Mouse (Mus musculus): Measurements from ENCODE around the gene Polr2i.
"Not testable (repeated sequence)": the region's sequence is repeated elsewhere in the genome, so short reads cannot be mapped to it uniquely, and the experiment has no call there.

The Polr2i gene

DNA sequence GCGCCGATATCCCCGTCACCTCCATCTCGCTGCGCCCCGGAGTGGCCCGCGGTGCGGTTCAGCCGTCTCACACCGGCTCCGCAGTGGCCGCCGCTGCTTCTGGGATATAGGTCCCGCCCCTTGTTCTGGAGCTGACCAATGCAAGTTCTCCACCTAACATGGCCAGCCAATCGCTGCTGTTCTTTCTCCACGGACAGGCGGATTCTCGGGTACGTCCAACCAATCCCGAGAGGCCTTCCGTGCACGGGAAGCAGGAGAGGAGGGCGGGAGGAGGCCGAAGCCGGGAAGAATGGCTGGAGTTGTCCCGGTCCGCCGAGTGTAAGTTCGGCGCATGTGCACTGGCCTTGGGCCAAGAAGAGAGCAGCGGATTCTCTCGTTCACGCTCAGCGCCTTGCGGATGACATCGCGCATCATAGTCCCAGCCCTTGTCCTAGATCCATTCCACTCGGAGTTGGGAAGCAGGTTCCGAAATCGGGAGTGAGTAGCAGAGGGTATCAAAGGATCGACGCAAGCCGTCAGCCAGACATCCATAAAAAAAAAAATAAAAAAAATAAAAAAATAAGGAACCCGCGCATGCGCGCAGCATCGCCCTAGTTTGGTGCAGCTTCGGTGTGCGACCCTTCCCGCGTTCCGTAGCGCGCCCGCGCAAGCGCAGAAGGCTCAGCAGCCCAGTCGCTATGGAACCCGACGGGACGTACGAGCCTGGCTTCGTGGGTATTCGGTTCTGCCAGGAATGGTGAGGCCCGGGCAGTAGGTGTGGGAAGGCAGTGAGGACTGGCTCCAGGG is at the start of gene Polr2i, which contains the start of gene Tbcb:
Gene Polr2i, plus strand, starts transcription at position 280 of the 786 bp plus-strand sequence.
Gene Tbcb, minus strand, starts transcription at position 604 of the 786 bp plus-strand sequence.
- peak; percentile 97 for DNase-seq (ENCODE audit: low read depth, low spot score)

DNA sequence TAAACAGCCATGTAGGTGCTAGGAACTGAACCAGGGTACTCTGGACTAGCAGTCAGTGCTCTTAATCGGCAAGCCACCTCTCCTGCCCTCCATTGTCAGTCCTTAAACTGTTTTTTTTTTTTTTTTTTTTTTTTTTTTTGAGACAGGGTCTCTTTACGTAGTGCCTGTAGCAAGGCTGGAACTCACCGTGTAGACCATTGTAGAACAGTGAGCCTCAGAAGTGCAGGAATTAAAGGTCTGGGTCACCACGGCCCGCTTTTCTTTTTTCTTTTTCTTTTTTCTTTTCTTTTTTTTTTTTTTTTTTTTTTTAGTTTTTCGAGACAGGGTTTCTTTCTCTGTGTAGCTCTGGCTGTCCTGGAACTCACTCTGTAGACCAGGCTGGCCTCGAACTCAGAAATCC is 48.6 kb upstream of the Polr2i start:
- not testable (repeated sequence) for DNase-seq (ENCODE audit: low read depth, low spot score)

GRCm38 (mm10) chr7:30183879-30184289 is 47.9 kb upstream of the Polr2i start, which contains the start of gene Cox7a1:
Gene Cox7a1 (plus strand): TSS chr7:30184144.
- no peak for DNase-seq (ENCODE audit: low read depth, low spot score)

DNA sequence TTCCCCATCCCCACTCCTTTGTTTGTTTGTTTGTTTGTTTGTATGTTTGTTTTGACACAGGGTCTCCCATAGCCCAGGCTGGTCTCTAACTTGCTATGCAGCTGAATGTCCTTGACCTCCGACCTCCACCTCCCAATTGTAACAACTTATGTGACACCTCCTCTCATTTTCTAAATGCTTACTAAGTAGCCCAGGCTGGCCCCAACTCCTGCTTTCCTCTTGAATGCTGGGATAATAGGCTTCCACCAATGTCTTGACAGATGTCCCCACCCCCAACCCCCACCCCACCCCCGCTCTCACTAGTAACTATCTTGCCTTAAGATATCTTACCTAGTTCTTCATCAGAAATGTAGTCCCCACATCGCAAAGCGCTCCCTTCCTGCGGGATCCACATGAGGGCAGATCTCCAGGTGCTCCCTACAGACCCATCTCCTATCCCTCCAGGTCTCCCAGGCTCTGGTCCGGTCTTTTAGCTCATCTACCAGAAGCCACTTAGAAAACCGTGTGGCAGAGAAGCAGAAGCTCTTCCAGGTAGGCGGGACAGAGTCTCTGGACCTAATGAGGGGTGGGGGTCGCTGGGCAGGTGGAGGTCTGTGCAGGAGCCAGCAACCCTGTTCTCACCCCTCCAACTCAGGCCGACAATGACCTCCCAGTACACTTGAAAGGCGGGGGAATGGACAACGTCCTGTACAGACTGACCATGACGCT is 47.0 kb upstream of the Polr2i start:
- no peak for DNase-seq (ENCODE audit: low read depth, low spot score)

DNA sequence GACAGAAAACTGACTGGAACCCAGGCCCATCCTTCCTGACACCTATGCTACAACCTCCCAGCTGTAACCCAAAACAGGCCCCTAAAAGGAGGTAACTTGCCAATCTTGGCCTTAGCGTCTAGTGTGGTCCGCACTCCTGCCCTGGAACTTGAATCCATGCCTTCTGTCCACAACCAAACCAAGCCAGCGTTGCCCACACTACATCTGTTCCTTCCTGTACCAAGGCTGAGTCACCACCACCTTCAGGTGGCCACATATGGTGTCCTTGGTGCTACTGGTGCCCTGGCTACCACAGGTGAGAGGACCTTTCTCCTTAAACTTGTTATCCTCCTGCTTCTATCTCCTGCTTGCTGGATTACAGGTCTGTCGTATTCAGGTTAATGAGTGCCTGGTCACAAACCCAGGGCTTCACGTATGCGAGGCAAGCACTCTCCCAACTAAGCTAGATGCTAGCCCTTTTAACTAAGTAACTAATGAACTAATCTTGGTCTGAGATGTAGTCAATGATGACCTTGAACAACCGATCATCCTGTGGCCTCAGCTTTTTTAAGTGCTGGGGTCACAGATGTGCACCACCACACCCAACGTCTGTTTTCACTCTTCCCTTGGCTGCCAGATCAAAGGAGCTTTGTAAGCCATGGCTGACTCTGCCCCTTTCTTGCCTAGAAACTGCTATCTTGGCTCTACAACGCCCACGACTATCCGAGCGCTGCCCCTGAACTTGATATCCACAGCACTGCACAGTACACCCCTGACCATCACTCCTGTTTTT is 43.2 kb upstream of the Polr2i start:
- DNase-seq (ENCODE audit: low read depth, low spot score): no peak

- DNase-seq (ENCODE audit: low read depth, low spot score): no peak
These were observed 42.6 kb upstream of the Polr2i start for GRCm38 (mm10) chr7:30189116-30189491.

GRCm38 (mm10) chr7:30192088-30192487 is 39.7 kb upstream of the Polr2i start:
- DNase-seq (ENCODE audit: low read depth, low spot score): no peak

- no peak for DNase-seq (ENCODE audit: low read depth, low spot score)
These were observed 38.7 kb upstream of the Polr2i start for GRCm38 (mm10) chr7:30193013-30193412.

DNA sequence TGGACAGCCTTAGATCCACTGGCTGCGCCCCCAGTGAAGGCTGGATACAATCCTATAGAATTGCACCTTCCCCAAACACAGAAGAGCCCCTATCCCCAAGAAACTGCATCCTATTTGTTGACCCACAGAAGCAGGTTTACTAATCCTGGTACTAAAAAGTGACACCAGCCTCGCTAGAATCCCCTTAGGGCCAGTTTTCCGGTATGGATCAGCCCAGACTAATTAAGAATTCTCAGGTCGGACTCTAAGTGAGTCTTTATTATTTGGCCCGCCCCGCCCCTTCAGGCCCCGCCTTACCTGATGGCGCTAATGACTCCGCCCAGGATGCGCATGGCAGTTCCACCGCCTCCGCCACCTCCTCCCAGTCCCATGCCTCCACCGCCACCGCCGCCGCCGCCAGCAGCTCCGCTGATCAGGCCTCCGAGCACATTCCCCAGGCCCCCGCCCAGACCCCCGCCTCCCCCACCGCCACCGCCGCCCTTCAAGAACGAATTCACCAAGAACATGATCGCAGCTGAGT is 38.1 kb upstream of the Polr2i start:
- DNase-seq (ENCODE audit: low read depth, low spot score): peak; percentile 61

DNA sequence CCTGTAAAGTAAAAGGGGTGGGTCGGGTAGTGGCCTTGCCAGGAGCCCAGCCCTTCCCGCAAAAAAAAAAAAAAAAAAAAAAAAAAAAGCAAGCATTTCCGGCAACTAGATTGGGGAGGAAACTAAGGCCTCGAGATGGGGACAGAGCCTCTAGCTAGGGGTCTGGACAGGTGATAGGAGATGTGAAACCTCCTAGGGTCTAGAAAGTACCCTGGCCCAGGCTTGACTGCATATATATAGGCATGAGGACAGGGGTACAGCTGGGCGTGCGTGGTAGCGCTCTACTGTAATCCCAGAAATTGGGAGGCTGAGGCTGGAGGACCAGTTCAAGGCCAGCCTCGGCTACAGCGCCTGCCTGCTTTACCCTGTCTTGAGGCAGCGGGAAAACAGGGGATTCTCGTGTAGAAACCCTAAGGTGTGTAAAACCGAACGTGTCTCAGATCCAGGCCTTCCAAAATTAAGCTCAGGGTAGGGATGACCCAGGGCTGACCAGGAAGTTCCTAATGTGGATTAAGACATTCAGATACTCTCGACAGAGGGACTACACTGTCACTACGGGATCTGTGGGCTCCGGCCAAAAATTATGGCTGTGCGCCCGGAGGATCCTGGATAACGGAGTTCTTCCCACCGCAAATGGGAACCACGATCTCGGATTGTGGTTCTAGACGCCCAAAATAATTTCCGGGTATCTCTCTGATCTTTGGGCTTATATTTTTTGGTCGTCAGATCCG is 37.5 kb upstream of the Polr2i start:
- DNase-seq (ENCODE audit: low read depth, low spot score): no peak

- DNase-seq (ENCODE audit: low read depth, low spot score): peak; percentile 91
These were observed 36.9 kb upstream of the Polr2i start for GRCm38 (mm10) chr7:30194884-30195283.

- DNase-seq (ENCODE audit: low read depth, low spot score): no peak
These were observed 36.3 kb upstream of the Polr2i start for GRCm38 (mm10) chr7:30195461-30195860.

DNA sequence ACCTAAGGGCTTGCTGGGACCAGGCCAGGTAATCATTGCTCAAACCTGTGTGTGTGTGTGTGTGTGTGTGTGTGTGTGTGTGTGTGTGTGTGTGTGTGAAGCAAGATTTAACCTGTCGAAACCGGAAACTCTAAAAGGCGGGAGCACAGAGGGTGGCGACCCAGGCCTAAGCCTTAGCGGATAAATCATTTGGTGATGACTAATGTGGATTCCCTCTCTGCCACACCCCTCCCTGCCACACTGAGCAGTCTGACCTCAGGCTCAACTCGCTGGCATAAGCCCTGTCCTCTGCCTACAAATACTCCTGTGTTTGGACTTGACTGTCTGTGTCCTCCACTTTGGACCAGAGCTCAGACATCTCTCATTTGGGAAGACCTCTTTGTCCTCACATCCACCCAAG is 35.6 kb upstream of the Polr2i start:
- no peak for DNase-seq (ENCODE audit: low read depth, low spot score)

GRCm38 (mm10) chr7:30197592-30198129 is 34.1 kb upstream of the Polr2i start:
- no peak for DNase-seq (ENCODE audit: low read depth, low spot score)

DNA sequence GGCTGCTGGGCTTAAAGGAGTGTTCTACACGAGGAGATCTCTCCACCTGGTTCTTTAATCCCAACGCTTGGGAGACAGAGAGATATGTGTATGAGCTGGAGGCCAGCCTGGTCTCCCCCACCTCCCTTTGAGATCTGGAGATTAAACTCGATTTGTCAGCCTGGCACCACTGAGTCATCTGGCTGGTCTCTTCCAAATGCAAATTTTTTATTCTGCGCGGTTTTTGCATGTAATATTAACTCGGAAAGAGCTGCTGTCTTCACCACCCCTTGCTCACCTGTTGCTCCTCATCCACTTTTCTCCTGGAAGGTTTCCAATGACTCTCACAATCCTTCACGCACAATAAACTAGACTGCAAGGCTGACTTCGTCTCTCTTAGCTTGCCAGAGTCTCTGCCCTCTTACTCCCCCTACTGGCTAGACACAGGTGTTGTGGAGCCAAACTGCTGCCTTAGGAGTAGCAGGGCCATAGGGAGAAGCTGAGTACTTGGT is 33.2 kb upstream of the Polr2i start, which contains the start of gene Capns1:
Gene Capns1, minus strand, starts transcription at position 331 of the 491 bp plus-strand sequence.
- peak; percentile 67 for DNase-seq (ENCODE audit: low read depth, low spot score)

DNA sequence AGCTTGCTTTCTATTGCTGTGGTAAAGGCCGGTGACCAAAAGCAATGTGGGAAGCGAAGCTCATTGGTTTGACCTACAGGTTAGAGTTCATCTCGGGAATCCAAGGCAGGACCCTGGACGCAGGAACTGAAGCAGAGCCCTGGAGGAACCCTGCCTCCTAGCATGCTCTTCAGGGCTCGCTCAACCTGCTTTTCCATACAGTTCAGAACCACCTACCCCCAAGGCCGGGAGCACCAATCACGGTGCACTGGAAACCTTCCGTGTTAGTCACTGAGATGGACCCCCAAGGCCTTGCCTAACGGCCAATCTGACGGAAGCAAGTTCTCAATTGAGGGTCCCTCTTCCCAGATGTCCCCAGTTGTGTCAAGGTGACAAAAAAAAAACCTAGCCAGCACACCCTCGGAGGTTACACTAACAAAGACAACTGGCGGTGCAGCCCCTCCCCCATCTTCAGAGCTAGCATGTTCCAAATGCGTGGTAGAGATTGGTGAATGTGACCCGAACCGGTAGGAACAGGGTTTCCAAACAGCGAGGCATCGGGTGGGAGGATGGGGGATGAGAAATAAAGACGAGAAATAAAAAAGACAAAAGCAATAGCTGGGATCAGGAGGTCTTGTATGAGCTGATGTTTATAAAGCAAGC is 32.1 kb upstream of the Polr2i start:
- DNase-seq (ENCODE audit: low read depth, low spot score): no peak

DNA sequence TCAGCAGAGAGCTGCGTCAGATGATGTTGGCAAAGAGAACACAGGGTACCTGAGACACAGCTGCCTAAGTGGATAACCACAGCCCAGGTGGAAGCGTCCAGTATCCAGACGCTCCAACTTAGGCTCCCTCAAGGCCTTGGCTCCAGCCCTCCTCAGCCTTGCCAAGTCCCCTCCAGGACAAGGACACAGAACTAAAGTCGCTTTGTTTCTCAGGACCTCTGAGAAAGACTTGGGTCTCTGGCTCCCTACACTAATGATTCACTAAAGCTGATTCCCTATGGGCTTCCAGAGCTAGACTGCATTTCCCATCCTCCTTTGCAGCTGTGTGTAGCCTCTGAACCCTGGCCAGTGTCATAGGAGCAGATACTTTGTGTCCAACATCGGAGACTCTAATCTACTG is 31.5 kb upstream of the Polr2i start:
- no peak for DNase-seq (ENCODE audit: low read depth, low spot score)

DNA sequence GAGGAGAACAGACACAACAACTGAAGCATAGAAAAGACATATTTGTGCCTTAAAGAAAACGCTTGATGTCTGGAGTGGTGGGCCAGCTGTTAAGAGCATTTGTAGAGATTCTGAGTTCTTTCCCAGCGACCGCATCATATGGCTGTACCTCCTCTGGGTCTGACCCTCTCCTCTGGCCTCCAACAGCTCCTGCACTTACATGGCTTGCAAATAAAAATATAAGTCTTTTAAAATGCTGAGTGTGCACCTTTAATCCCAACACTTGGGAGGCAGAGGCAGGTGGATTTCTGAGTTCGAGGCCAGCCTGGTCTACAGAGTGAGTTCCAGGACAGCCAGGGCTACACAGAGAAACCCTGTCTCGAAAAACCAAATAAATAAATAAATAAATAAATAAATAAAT is 31.1 kb upstream of the Polr2i start:
- not testable (repeated sequence) for DNase-seq (ENCODE audit: low read depth, low spot score)

DNA sequence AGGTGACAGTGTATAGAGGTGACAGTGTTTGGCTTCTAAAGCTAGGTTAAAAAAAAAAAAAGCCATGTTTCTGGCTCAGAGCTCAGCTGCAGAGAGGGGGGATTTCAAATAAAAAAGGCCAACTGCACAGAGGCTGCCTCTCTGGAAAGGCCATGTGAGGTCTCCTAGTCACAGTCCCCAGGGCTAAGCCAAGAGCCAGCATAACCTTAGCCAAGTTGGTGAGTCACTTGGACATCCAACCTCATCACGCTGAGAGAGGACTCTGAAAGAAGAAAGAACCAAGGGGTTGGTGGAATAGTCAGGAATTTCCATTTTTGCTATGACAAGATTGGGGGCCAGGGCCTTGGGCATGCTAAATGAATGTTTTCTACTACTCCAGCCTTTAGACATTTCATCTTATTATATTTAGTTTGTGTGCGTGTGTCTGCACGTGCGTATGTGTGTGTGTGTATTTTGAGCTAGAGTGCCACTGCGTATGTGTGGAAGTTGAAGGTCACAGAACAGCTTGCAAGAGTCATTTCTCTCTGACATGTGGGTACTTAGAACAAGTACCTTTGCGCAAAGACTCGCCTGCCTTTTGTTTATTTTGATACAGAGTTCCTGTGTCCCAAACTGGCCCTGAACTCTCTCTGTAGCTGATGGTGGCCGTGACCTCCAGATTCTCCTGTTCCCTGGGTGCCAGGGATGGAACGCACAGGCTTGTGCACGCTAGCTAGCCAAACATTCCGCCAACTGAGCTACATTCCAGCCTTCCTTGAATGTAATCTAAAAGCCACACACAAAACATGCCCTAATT is 28.7 kb upstream of the Polr2i start:
- DNase-seq (ENCODE audit: low read depth, low spot score): no peak

Measured in retina, adult 2 months (tissue).